Mouse (Mus musculus): ENCODE results near the gene Fpgs.

The Fpgs gene

DNA sequence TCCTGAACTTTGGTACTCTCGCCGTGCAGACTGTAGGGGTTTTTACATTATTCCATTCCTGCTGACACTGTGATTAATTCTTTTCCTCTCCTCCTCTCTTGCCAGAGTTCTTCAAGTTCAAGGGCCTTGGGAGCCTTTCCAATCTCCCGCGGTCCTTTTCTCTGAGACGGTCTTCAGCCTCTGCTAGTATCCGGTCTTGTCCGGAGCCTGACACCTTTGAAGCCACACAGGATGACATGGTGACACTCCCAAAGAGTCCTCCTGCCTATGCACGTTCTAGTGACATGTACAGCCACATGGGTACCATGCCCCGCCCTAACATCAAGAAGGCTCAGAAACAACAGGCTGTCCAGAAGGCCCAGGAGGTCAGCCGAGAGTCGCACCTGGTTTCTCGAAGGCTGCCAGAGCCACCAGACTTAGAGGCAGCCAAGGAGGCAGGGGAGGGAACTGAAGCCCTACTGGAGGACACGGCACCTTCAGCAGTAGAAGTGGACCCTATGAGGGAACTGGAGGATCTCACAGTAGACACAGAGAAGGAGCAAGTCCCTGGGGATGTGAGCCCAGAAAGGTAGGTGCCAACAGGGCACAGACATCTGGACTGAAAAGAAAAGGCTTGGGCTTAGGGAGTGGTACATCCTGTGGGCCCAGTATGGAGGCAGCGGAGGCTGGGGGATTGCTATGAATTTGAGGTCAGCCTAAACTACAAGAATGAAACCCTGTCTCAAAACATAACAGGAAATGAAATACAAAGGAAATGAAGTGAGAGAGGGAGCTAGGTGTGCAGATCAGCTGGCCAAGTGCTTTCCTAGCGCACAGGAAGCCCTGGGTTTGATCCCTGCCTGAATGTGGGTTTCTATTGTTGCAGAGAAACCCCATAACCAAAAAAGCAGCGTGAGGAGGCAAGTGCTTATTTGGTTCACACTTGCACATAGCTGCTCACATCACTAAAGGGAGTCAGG, 21.2 kb upstream of the Fpgs start:
- in situ Hi-C loops (cut with MboI, MseI): no loop called here

DNA sequence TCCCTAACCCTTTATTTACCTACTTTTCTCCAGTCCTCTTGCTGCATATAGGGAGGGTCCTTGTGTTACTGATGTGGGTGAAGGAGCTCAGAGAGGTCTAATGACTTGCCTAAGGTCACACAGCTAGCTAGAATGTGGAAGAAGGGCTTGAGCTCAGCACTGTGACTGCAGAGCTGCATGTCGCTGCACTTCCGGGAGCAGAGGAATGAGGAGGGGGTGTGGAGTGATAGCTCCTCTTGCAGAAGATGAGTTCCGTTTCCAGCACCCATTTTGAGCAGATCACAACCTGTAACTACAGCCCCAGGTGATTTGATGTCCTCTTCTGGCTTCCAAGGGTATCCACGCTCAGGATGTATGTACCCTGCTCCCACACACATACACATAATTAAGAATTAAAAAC, 20.2 kb upstream of the Fpgs start:
- in situ Hi-C loops (cut with MboI, MseI): no loop called here

DNA sequence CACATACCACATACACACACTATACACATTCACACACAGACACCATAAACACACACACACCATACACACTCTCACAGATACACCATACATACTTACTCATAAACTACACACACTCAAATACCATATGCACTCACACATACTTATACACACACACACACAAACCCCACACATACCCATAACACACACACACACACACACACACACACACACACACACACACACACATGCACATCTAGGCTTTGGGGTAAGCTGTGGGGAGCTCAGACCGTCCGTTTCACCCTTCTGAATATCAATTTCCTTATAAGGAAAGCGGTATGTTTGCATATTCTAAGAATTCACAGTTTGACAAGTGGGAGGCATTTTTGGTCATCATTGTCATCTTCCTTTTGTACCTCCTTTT, 18.6 kb upstream of the Fpgs start:
- in situ Hi-C loops (cut with MboI, MseI): no loop called here

DNA sequence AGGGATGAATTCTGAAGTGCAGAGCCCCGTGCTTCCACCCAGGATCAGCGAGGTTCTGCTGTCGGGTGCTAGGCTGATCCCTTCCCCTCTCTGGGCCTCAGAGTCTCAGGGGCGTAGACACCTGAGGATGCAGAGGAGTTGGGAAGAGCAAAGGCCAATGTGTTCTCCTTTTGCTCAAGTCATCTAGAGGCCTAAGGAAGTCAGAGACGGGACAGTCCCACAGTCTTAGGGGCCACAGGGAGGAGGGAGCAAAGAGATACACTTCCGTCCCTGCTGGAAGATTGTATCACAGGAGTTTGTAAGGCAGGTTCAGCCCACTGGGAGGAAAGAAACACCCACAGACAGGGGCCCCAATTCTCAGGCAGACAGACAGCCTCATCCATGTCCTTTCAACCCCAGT, 18.1 kb upstream of the Fpgs start:
- in situ Hi-C loops (cut with MboI, MseI): no loop called here

DNA sequence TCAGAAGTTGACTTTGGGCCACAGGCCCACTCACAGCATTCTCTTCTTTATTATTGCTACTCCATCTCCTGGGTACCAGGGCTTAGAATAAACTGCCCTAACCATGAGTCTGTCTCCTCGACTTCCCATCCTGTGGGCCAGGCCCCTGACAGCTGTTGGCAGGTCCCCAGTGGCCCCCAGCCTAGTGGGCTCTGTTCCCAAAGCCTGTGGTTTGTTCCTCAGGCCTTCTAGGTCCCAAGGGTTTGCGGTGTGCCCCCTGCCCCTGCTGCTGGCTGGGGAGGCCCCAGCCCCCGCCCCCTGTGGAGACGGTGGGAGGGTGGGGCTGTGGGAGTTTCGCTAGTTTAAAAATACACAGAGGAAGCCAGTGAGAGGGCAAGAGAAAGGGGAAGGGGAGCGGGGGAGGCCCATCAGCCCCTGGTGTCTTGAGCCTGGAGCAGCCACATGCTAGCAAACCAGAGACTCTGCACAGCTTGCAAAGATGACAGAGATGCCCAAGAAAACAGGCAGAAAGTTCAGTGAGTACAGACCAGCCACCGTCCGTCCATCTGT, 16.8 kb upstream of the Fpgs start, which contains the start of gene Sh2d3c:
Gene Sh2d3c, plus strand, starts transcription at position 375 of the 549 bp plus-strand sequence.
- in situ Hi-C loops (cut with MboI, MseI): no loop called here

DNA sequence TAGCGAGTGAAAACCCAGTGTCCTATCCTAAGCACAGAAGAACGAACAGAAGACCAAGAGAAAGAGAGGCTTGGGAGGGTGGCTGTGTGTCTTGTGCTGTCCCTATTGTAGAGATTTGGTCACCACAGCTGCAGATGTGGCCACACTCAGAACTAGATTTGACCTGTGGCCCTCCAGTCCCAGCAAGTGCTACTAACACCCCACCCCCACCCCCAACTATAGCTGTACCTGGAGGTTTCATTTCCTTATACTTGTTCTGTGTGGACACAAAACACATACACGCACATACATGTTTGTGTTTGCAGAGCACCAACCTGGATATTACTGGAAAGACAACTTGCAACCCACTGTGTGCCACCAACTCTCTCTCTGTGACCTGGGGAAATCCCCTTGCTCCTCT, 16.1 kb upstream of the Fpgs start:
- in situ Hi-C loops (cut with MboI, MseI): no loop called here

DNA sequence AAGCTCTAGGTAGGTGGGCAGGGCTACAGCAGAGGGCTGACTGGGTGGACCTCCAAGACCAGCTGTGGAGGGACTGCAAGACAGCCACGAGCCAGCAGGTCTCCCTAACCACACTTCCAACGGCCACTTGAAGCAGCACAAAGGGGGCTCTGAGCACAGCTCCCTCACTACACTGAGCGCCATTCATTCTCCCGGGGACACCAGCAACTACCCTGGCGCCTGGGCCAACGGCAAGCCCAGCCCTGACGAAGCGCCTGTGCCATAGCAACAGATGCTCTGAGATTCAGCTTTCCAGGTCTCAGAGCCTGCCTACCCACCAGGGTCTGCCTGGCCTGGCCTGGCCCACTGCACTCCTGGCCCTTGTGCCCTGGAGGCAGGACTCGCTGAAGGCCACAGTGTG, 14.8 kb upstream of the Fpgs start:
- in situ Hi-C loops (cut with MboI, MseI): no loop called here

DNA sequence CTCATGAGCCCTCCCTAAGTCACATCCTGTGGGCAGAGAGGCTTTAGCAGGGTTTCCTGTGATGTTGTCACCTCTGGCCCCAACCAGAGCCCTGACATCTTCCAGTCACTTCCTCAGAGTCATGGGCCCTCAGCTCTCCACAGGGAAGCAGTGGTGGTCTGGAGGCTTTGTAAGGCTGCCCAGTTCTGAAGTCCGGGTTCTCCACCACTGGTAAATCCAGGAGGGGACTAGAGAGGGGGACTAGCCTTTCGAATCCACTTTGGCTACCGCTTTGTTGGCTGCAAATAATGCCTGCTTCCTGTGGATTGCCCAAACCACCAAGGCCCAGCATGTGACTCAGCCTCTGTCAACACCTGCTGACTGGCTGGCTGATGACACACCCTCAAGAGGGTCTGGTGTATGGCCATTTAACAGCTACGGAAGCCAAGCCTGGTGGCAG, 11.1 kb upstream of the Fpgs start:
- in situ Hi-C loops (cut with MboI, MseI): no loop called here

DNA sequence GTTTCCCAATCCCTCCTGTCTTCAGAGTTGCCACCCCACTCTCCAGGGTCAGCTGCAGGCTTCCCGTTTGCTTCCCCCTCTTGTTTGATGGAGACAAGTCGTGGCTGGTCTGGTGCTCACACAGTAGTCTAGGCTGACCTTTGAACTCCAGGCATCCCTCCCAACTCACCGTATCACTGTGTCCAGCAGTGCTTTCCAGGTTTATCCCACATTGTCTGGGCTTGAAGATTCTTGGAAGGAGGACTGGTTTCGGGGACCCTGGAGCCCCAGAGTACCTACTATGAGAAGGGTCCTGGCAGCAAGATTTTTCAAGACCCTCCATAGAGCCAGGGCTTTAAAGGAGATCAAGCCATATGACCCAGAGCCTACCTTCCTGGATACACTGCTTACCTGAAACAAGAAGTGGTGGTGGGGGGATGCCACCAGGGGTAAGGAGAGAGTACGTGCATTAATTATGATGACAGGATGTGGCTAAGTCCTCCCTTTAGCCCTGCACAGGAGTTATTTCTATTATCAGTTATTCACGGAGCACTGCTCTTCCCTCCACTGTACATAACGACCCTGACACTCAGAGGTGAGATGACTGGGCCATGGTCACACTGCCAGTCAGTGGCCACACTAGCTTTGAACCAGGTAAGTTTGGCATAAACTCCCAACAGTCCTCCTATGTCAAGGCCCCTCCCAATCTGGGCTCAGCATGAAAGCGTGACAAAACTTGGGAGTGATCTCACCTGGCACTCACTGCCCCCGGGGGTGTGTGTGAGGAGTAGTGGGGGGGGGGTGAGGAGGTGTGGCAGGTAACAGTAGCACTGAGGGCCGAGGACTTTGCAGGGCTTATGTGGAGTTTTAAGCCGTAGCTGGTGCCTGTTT, 10.4 kb upstream of the Fpgs start:
- in situ Hi-C loops (cut with MboI, MseI): no loop called here

DNA sequence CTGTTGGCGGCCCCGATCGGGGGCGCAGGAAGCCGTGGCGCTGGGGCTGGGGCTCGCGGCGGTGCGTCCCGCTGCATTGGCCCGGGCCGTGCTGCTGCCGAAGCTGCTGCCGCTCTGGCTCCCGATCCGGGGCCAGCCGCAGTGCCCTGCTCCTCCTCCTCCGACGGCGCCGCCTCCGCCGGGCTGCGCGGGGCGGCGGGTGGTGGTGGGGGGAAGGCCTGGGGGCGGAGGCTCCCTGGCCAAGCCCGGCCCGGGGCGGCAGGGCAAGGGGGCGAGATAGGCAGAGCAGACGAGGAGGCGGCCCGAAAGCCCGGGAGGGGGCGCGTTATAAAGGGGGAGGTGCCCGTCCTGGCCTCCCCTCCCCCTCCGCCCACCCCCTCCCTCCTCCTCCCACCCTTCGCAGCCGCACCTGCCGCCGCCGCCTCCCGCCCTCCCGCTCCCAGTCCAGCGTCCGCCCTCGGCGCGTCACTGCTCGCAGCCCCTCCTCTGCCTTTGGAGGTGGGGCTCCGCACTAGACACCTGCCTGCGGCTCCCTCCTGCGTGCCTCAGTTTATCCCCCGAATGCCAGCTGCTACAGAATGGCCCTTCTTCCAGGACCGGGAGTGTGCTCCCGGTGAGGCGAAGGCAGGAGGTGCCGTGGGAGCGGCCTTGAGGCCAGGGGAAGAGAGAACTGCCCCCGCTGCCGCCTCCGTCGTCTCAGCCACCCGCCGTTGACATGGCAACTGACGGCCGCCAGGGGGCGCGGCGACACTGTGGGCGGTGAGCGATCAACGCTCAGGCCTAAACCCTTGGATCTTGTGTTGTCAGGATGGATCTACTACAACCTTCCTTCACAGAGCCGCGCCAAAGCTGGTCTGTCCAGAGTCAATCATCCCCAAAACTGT, 9.2 kb upstream of the Fpgs start, which contains the start of gene Cdk9:
Gene Cdk9, minus strand, starts transcription at position 143 of the 884 bp plus-strand sequence.
- in situ Hi-C loops (cut with MboI, MseI): no loop called here

DNA sequence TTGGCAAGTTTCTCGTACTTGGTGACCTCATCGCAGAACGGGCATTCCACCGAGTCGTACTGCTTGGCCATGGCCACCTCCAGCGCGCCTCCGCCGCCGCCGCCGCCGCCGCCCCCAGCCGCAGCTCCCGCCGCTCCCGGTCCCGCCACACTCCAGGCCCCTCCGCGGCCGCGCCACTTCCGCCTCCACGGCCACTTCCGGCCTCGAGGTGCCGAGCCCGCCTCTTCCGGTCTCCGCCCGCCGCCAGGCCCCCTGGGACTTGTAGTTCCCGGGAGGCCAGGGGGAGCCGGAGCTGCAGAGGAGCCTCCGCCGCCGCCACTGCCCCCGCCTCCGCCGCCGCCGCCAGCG, 8.6 kb upstream of the Fpgs start:
- in situ Hi-C loops (cut with MboI, MseI): no loop called here

DNA sequence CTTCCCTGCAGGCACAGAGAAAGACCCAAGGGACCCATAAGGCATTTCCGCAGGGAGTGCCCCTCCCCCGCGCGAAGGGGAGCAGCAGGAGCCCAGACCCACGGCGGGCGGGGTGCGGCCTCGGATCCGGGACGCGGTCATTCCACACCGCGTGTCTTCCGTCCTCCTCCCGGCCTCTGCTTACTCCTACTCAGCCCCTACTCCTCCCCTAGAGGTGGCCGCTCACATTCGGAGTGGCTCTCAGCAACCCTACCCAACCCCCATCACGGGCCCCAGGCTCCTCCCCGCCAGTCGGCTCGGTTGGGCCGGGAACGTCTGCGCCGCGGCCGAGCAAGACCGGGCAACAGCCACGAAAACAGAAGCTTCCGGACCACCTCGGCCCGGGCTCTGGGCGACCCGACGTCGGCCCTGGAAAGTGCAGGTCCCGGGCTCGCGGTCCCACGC, 8.2 kb upstream of the Fpgs start:
- in situ Hi-C loops (cut with MboI, MseI): no loop called here

DNA sequence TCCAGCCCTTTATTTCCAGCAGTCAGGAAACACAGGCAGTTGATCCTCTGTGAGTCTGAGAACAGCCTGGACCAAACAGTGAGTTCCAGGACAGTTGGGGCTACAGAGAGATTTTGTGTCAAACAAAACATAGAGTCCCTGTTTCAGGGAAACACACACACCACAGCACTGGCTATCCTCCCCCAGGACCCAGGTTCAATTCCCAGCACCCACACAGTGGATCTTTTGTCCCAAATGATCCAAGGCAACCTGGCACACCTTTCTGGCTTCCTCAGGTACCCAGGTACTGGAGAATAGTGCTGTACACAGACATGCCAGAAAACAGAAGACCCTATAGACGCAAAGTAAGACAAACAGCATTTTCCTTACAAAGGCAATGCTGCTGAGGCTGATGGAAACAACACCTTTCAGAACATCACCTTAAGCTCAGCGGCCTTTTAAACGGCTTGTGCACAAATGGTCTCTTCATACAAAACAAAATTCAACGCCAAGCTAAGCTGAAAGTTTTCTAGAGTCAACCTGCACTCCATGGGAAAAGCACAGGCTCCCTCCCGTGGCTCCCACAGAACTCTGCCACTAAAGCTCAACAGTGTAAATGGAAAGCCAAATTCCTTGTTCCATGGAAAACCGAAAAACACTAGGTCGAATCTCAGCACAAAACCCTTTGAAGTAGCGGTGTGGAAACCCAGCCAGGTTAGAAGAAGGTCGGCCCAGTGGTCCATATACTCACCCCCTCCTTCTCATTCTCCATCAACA, 7.5 kb upstream of the Fpgs start:
- in situ Hi-C loops (cut with MboI, MseI): no loop called here

DNA sequence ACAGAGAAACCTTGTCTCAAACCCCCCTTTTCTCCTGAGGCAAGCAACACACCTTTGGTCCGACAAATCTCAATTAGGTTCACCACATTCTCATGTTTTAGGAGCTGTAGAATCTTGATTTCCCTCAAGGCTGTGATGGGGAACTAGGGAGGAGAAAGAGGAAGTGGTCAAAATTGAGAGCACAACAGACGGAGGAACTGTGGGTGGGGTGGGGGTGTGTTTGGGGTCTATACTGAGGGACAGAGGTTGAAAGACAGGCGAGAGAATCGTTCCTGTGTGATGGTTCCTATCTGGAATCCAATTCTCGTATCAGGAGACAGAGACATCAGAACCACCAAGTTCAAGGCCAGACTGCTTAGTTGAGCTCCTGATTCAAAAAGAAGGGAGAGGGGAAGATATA, 6.5 kb upstream of the Fpgs start:
- in situ Hi-C loops (cut with MboI, MseI): no loop called here

DNA sequence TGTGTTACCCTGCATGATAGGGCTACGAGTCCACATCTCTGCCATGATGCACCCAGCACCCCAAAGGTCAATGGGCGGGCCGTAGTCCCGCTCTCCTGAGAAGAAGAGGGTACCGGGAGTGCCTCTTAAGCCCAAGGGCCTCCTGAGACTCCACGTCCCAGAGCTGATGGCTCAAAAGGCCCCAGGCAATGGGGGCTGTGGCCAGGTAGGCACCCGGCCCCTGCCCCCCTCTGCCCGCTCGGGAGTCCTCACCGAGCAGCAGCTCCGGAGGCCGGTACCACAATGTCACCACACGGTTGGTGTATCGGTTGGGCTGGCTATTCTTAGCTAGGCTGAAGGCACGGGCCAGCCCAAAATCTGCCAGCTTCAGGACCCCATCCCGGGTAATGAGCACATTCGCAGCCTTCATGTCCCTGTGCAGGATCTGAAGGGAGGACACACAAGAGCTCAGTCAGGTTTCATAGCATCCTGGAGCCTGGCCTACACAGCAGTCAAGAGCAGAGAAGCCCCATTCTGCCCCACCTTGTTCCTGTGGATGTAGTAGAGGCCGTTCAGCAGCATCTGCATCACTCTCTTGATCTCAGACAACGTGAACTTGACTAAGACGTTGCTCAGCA, 5.7 kb upstream of the Fpgs start:
- in situ Hi-C loops (cut with MboI, MseI): no loop called here

DNA sequence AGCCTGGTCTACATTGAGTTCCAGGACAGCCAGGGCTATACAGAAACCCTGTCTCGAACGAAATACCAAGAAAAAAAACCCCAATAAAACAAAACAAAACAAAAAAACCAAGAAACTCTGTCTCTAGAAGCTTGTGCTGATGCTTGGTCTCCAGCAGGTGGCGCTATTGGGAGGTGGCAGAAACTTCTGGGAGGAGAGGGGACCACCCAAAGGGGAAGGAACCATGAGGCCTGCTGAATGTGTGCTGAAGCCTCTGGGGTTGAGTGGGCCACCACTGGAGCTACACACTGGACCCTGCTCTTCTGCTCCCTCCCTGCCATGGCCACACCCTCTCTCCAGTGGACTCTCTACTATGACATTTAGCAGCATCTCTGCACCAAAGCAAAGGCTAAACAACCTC, 4.7 kb upstream of the Fpgs start:
- in situ Hi-C loops (cut with MboI, MseI): no loop called here

DNA sequence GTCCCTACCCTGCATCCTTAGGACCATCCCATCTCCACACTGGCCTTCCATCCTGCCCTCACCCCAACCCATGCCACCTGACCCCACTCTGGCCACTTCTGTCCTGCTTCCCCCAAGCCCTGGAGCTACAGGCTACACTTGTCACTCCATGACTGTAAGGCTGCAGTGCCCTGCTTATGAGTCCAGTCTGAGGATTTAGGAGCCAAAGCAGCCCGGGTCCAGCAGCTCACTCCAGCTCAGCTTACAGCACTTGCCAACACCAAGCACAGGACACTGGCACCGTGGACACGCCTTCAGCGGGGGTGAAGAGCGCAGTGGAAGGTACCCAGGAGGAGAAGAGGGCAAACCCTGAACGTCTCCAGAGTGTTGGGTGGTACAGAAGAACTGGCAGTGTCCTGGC, 3.0 kb upstream of the Fpgs start:
- in situ Hi-C loops (cut with MboI, MseI): no loop called here

DNA sequence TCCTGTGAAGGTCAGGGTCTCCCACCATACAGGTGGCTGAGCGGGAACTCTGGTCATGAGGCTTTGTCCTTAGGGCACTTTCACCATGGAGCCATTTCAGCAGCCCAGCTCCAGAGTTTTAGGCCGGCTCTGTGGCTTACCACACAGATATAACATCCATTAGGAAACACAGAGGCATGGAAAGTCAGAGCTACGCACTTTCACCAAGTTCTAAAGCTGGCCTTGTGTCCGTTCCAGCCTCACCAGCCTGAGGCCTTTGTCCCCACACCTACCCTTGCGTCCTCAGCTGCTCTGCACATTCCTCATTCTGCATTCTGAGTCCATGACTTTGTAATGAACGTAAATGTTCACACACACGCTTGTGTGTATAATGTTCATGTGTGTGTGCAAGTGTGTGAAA, 1.1 kb upstream of the Fpgs start:
- in situ Hi-C loops (cut with MboI, MseI): no loop called here

DNA sequence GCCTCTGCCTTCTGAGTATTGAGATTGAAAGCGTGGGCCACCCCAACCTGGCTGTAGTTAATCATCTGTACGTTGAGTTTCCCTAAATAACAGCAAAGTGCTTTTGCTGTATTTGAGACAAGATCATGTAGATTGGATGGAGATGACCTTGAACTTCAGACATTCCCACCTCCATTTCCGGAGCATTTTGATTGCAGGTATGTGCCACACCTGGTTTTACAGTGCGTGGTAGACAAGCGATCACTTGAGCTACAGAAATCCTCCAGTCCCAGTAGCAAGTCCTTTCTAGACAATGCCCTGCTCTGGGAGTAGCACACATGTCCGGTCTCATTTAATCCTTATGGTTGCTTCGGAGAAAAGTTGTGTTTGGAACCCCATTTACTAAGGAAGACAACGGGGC, 899 bp downstream of the Fpgs start:
- in situ Hi-C loops (cut with MboI, MseI): loop anchor here (5.0 kb wide), 1 partner anchor 69 kb away; no protein-coding TSS in a partner anchor
